Mouse (Mus musculus) cerebellum, adult 2 months (tissue): ENCODE data around the gene Gm45808.

ENCODE experiments used
- CTCF ChIP-seq: fragments of 200-500 bp; IDR thresholded peaks from 2 replicates; pipeline ENCODE4 v1.5.1; 2011; ENCODE audit warnings: low read depth, mild to moderate bottlenecking, control low read depth, low read length, moderate library complexity, borderline replicate concordance; ENCODE audit not compliant: insufficient read depth
- POLR2A ChIP-seq: fragments of 200-500 bp; IDR thresholded peaks from 2 replicates; pipeline ENCODE4 v1.6.1; 2011; ENCODE audit warnings: low read length, control low read depth, borderline replicate concordance; ENCODE audit not compliant: insufficient read depth

- no peak for TF ChIP-seq CTCF
- TF ChIP-seq POLR2A = no peak
Measured at GRCm38 (mm10) chr7:45518618-45519017, 32.0 kb upstream of the Gm45808 start.
